Mouse (Mus musculus): ENCODE results near the gene Tsnaxip1.

DNA sequence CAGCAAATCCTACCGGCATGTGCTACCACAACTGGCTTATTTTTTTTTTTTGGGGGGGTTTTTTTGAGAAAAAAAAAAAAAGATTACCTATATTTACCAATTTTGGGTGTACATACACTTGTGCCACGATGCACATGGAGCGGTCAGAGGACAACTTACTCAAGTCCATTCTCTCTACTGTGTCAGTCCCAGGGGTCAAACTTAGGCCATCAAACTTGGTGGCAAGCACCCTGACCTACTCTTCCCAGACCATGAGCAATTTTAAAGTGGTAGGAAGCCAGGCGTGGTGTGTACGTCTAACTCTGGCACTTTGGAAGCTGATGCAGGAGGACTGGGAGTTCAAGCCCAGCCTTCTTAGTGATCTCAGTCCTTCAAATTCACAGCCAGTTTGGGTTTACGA, 14.3 kb upstream of the Tsnaxip1 start:
- TF ChIP-seq CTCF (IDR thresholded peaks at IDR 0.05; ENCODE audit: extremely low read depth, insufficient read depth, insufficient read length, insufficient replicate concordance) = no peak
- TF ChIP-seq POLR2A (IDR thresholded peaks at IDR 0.05; ENCODE audit: low read depth, low read length) = no peak
